Mouse (Mus musculus) neural tube, embryonic 13.5 days (tissue): Measurements from ENCODE around the gene 4931409K22Rik. TPM values are rescaled to one million over a fixed set of nuclear protein-coding genes. Genes with fewer than 3 reads are reported as not detected.
A peak's percentile ranks its signal among the peaks of the same experiment; 100 is the strongest.

ENCODE experiments used
- ATAC-seq: fragments of 200-750 bp; cut with Nextera tagmentation; 2 replicates; pipeline ENCODE4 v1.8.0; 2017; ENCODE audit warnings: low read depth, mild to moderate bottlenecking, moderate TSS enrichment, moderate library complexity
- H3K27ac ChIP-seq: fragments of 300-500 bp; sonication (generic); replicated peaks from 2 replicates; pipeline ENCODE4 v1.5.1; 2015; ENCODE audit warnings: moderate library complexity, mild to moderate bottlenecking, inconsistent platforms
- H3K27me3 ChIP-seq: fragments of 300-500 bp; sonication (generic); 2 replicates; pipeline ENCODE4 v1.6.1; 2015; ENCODE audit warnings: mild to moderate bottlenecking, inconsistent platforms
- H3K36me3 ChIP-seq: fragments of 300-500 bp; sonication (generic); 2 replicates; pipeline ENCODE4 v1.6.1; 2015; ENCODE audit warnings: mild to moderate bottlenecking, inconsistent platforms
- H3K4me1 ChIP-seq: fragments of 300-500 bp; sonication (generic); replicated peaks from 2 replicates; pipeline ENCODE4 v1.6.1; 2015; ENCODE audit warnings: inconsistent platforms
- H3K4me2 ChIP-seq: fragments of 300-500 bp; sonication (generic); 2 replicates; pipeline ENCODE4 v1.6.1; 2015; ENCODE audit warnings: inconsistent platforms, mild to moderate bottlenecking, moderate library complexity
- H3K4me3 ChIP-seq: fragments of 300-500 bp; sonication (generic); 2 replicates; pipeline ENCODE4 v1.5.1; 2015; ENCODE audit warnings: mild to moderate bottlenecking, inconsistent platforms
- H3K9ac ChIP-seq: fragments of 300-500 bp; sonication (generic); 2 replicates; pipeline ENCODE4 v1.6.1; 2015; ENCODE audit warnings: moderate library complexity, mild to moderate bottlenecking, inconsistent platforms
- H3K9me3 ChIP-seq: fragments of 300-500 bp; sonication (generic); 2 replicates; pipeline ENCODE4 v1.6.1; 2016; ENCODE audit warnings: inconsistent platforms
- WGBS: fragments of 180-500 bp; shearing (Covaris S2); methylation state at CpG from one replicate; pipeline ENCODE4 v1.1.7; 2015; 5-methylcytosine and 5-hydroxymethylcytosine counted together
- polyA plus RNA-seq: library from polyadenylated mRNA; unstranded; fragments of >200 nt; fragmentation: Nextera tagmentation; extraction: Ambion mirVana; gene quantifications from 2 replicates; pipeline ENCODE4 v1.2.1, GENCODE M21; 2015

The 4931409K22Rik gene
- polyA plus RNA-seq, 1 experiment from 2014 or later = 0.08 TPM

- peaks cover 39% of the 10 kb centered on the region for H3K27me3 ChIP-seq
- no peak overlapping the region for H3K4me3 ChIP-seq
- WGBS = 57% methylated on average over 5 of the region's 5 CpGs
- H3K4me1 ChIP-seq = peaks cover 19% of the 10 kb centered on the region
- no peak overlapping the region for H3K9ac ChIP-seq
- no peak for ATAC-seq
- H3K9me3 ChIP-seq = no peaks in the 10 kb centered on the region
- H3K36me3 ChIP-seq = no peaks in the 10 kb centered on the region
- H3K27ac ChIP-seq = no peak overlapping the region
- no peak overlapping the region for H3K4me2 ChIP-seq
Measured at GRCm38 (mm10) chr5:24534292-24534691, 22.3 kb downstream of the 4931409K22Rik start.

GRCm38 (mm10) chr5:24533391-24533790 is 23.2 kb downstream of the 4931409K22Rik start:
- no peak for ATAC-seq
- 48% methylated on average over 11 of the region's 11 CpGs for WGBS
- H3K4me1 ChIP-seq = peaks cover 22% of the 10 kb centered on the region
- H3K4me3 ChIP-seq = no peak overlapping the region
- H3K27me3 ChIP-seq = peaks cover 48% of the 10 kb centered on the region
- no peak overlapping the region for H3K4me2 ChIP-seq
- no peaks in the 10 kb centered on the region for H3K36me3 ChIP-seq
- H3K9me3 ChIP-seq = no peaks in the 10 kb centered on the region
- H3K27ac ChIP-seq = no peak overlapping the region
- no peak overlapping the region for H3K9ac ChIP-seq

GRCm38 (mm10) chr5:24530042-24530689 is 26.4 kb downstream of the 4931409K22Rik start:
- peak; percentile 52 for ATAC-seq
- peak overlapping the region; percentile 25; the same call in 1 of the 2 replicates for H3K27ac ChIP-seq
- WGBS = 15% methylated on average over 24 of the region's 24 CpGs
- peaks cover 67% of the 10 kb centered on the region for H3K27me3 ChIP-seq
- no peak overlapping the region for H3K4me3 ChIP-seq
- H3K4me1 ChIP-seq = peaks cover 37% of the 10 kb centered on the region
- no peaks in the 10 kb centered on the region for H3K9me3 ChIP-seq
- no peaks in the 10 kb centered on the region for H3K36me3 ChIP-seq
- no peak overlapping the region for H3K9ac ChIP-seq
- H3K4me2 ChIP-seq = no peak overlapping the region

- no peak for ATAC-seq
- Histone ChIP-seq H3K36me3 (no peaks in the 10 kb centered on the region), H3K27me3 (peaks cover 87% of the 10 kb centered on the region), H3K27ac (no peak overlapping the region), H3K9me3 (no peaks in the 10 kb centered on the region), H3K4me2 (peak overlapping the region; percentile 90), H3K4me1 (peaks cover 47% of the 10 kb centered on the region), H3K4me3 (peak overlapping the region; percentile 55; the same call in 1 of the 2 replicates), H3K9ac (no peak overlapping the region)
- 12% methylated on average over 6 of the region's 6 CpGs for WGBS
Measured at GRCm38 (mm10) chr5:24527780-24528179, 28.8 kb downstream of the 4931409K22Rik start.

- H3K9me3 ChIP-seq = no peaks in the 10 kb centered on the region
- under 1% methylated on average over 42 of the region's 49 CpGs for WGBS
- peak within 1 kb of the TSS; percentile 55 for H3K4me3 ChIP-seq
- peak within 1 kb of the TSS; percentile 90 for H3K4me2 ChIP-seq
- H3K27ac ChIP-seq = peak within 1 kb of the TSS; percentile 78
- H3K4me1 ChIP-seq = peaks cover 47% of the 10 kb centered on the region
- H3K36me3 ChIP-seq = no peaks in the 10 kb centered on the region
- ATAC-seq = peak; percentile 24
- H3K27me3 ChIP-seq = peaks cover 87% of the 10 kb centered on the region
- H3K9ac ChIP-seq = peak within 1 kb of the TSS; percentile 79
Measured at GRCm38 (mm10) chr5:24526889-24527230, 29.7 kb downstream of the 4931409K22Rik start, which contains the start of gene Gbx1. TSS of gene Gbx1 (minus strand) at chr5:24527202.

- peaks cover 87% of the 10 kb centered on the region for H3K27me3 ChIP-seq
- ATAC-seq = peak; percentile 62
- H3K9ac ChIP-seq = peak overlapping the region; percentile 79
- no peaks in the 10 kb centered on the region for H3K9me3 ChIP-seq
- peaks cover 47% of the 10 kb centered on the region for H3K4me1 ChIP-seq
- no peaks in the 10 kb centered on the region for H3K36me3 ChIP-seq
- peak overlapping the region; percentile 78 for H3K27ac ChIP-seq
- H3K4me3 ChIP-seq = peak overlapping the region; percentile 55
- under 1% methylated on average over 58 of the region's 109 CpGs for WGBS
- peak overlapping the region; percentile 90 for H3K4me2 ChIP-seq
Measured at GRCm38 (mm10) chr5:24526190-24526888, 30.3 kb downstream of the 4931409K22Rik start.

- H3K27me3 ChIP-seq = peaks cover 82% of the 10 kb centered on the region
- H3K4me2 ChIP-seq = peak overlapping the region; percentile 90
- H3K36me3 ChIP-seq = no peaks in the 10 kb centered on the region
- peaks cover 46% of the 10 kb centered on the region for H3K4me1 ChIP-seq
- WGBS = 2% methylated on average over 34 of the region's 34 CpGs
- peak overlapping the region; percentile 55 for H3K4me3 ChIP-seq
- H3K9me3 ChIP-seq = no peaks in the 10 kb centered on the region
- peak overlapping the region; percentile 79 for H3K9ac ChIP-seq
- ATAC-seq = no peak
- peak overlapping the region; percentile 78 for H3K27ac ChIP-seq
Measured at GRCm38 (mm10) chr5:24525360-24526189, 31.0 kb downstream of the 4931409K22Rik start.

- WGBS = 16% methylated on average over 4 of the region's 4 CpGs
- Histone ChIP-seq H3K27ac (no peak overlapping the region), H3K4me1 (peaks cover 42% of the 10 kb centered on the region), H3K4me3 (peak overlapping the region; percentile 55), H3K27me3 (peaks cover 79% of the 10 kb centered on the region), H3K4me2 (peak overlapping the region; percentile 90), H3K9ac (peak overlapping the region; percentile 79), H3K9me3 (no peaks in the 10 kb centered on the region), H3K36me3 (no peaks in the 10 kb centered on the region)
- no peak for ATAC-seq
Measured at GRCm38 (mm10) chr5:24524522-24524921, 32.1 kb downstream of the 4931409K22Rik start.

- H3K4me1 ChIP-seq = peaks cover 42% of the 10 kb centered on the region
- H3K27me3 ChIP-seq = peaks cover 72% of the 10 kb centered on the region
- peak overlapping the region; percentile 55 for H3K4me3 ChIP-seq
- H3K27ac ChIP-seq = no peak overlapping the region
- H3K9me3 ChIP-seq = no peaks in the 10 kb centered on the region
- H3K36me3 ChIP-seq = no peaks in the 10 kb centered on the region
- ATAC-seq = no peak
- WGBS = 17% methylated on average over 8 of the region's 8 CpGs
- 0 out of 2 replicates have a peak overlapping the region, but pooled peaks have one; percentile 79 for H3K9ac ChIP-seq
- H3K4me2 ChIP-seq = peak overlapping the region; percentile 90
Measured at GRCm38 (mm10) chr5:24523806-24524205, 32.8 kb downstream of the 4931409K22Rik start.

GRCm38 (mm10) chr5:24521366-24521765 is 35.2 kb downstream of the 4931409K22Rik start:
- no peak for ATAC-seq
- H3K27me3 ChIP-seq = peaks cover 54% of the 10 kb centered on the region

GRCm38 (mm10) chr5:24512271-24512670 is 44.3 kb downstream of the 4931409K22Rik start:
- H3K9ac ChIP-seq = no peak overlapping the region
- H3K27ac ChIP-seq = no peak overlapping the region
- H3K4me3 ChIP-seq = no peak overlapping the region
- H3K27me3 ChIP-seq = no peaks in the 10 kb centered on the region
- peaks cover 14% of the 10 kb centered on the region for H3K4me1 ChIP-seq
- no peak for ATAC-seq
- H3K9me3 ChIP-seq = peaks cover 3% of the 10 kb centered on the region
- peaks cover 7% of the 10 kb centered on the region; the same call in 1 of the 2 replicates for H3K36me3 ChIP-seq
- H3K4me2 ChIP-seq = no peak overlapping the region
- 52% methylated on average over 8 of the region's 8 CpGs for WGBS

More at GRCm38 (mm10) chr5:24521366-24521765, 35.2 kb downstream of the 4931409K22Rik start:
- no peaks in the 10 kb centered on the region for H3K36me3 ChIP-seq
- peaks cover 21% of the 10 kb centered on the region for H3K4me1 ChIP-seq
- no peak overlapping the region for H3K27ac ChIP-seq
- H3K4me2 ChIP-seq = peak overlapping the region; percentile 90
- no peaks in the 10 kb centered on the region for H3K9me3 ChIP-seq
- WGBS = 67% methylated on average over 8 of the region's 8 CpGs
- no peak overlapping the region for H3K9ac ChIP-seq
- H3K4me3 ChIP-seq = no peak overlapping the region
